Mouse (Mus musculus) intestine, embryonic 15.5 days (tissue): ENCODE data around the gene Fbxo27. TPM values are rescaled to one million over a fixed set of nuclear protein-coding genes. Genes with fewer than 3 reads are reported as not detected.

Experiments used
- ATAC-seq: fragments of 200-750 bp; cut with Nextera tagmentation; 2 replicates; pipeline ENCODE4 v1.8.0; 2017; ENCODE audit warnings: moderate TSS enrichment, moderate library complexity
- H3K27ac ChIP-seq: fragments of 300-500 bp; sonication (generic); 2 replicates; pipeline ENCODE4 v1.5.1; 2015; ENCODE audit warnings: mild to moderate bottlenecking, inconsistent platforms
- H3K27me3 ChIP-seq: fragments of 300-500 bp; sonication (generic); replicated peaks from 2 replicates; pipeline ENCODE4 v1.6.1; 2015; ENCODE audit warnings: inconsistent platforms
- H3K36me3 ChIP-seq: fragments of 300-500 bp; sonication (generic); 2 replicates; pipeline ENCODE4 v1.6.1; 2015; ENCODE audit warnings: inconsistent platforms
- H3K4me1 ChIP-seq: fragments of 300-500 bp; sonication (generic); replicated peaks from 2 replicates; pipeline ENCODE4 v1.6.1; 2015; ENCODE audit warnings: inconsistent platforms
- H3K4me2 ChIP-seq: fragments of 300-500 bp; sonication (generic); replicated peaks from 2 replicates; pipeline ENCODE4 v1.6.1; 2015; ENCODE audit warnings: mild to moderate bottlenecking, inconsistent platforms
- H3K4me3 ChIP-seq: fragments of 300-500 bp; sonication (generic); replicated peaks from 2 replicates; pipeline ENCODE4 v1.5.1; 2015; ENCODE audit warnings: inconsistent platforms
- H3K9ac ChIP-seq: fragments of 300-500 bp; sonication (generic); 2 replicates; pipeline ENCODE4 v1.6.1; 2015; ENCODE audit warnings: inconsistent platforms
- H3K9me3 ChIP-seq: fragments of 300-500 bp; sonication (generic); 2 replicates; pipeline ENCODE4 v1.6.1; 2016; ENCODE audit warnings: inconsistent platforms
- WGBS: fragments of 180-500 bp; shearing (Covaris S2); methylation state at CpG from one replicate; pipeline ENCODE4 v1.1.7; 2015; 5-methylcytosine and 5-hydroxymethylcytosine counted together
- polyA plus RNA-seq: library from polyadenylated mRNA; unstranded; fragments of >200 nt; fragmentation: Nextera tagmentation; extraction: Ambion mirVana; gene quantifications from 2 replicates; pipeline ENCODE4 v1.2.1, GENCODE M21; 2015

Gene Fbxo27
- polyA plus RNA-seq, 1 experiment from 2014 or later: 2.9 TPM

DNA sequence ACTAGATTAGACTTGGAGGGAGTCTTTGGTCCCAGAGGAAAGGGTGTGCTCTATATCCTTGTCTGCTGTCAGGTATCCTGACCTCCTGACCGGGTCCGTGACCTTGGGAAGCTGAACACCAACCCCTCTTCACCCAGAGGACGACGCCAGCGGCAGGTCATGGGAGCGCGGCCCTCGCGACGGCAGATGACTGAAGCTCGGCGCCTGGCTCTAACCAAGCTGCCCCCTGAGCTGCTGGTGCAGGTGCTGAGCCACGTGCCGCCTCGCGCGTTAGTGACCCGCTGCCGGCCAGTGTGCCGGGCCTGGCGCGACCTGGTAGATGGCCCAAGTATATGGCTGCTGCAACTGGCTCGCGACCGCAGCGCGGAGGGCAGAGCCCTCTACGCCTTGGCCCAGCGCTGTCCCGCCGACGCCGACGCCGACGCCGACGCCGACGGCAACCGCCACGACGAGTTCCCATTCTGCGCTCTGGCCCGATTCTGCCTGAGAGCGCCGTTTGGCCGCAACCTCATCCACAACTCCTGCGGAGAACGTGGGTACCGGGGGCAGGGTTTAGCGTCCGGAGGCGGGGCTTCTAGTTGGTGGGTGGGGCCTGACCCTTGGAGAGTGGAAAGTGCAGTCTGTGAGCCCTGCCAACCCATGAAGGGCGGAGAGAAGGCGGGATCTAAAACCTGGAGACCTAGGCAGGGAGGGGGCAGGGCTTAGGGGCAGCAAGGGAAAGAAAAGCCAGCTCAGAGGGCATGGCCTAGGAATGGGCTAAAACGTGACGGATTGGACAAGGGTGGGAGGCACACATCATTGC lies 39.9 kb downstream of the Fbxo27 start:
- H3K4me1 ChIP-seq: 0 out of 2 replicates have a peak, but pooled peaks cover 4% of the 10 kb centered on the region
- H3K36me3 ChIP-seq: peaks cover 4% of the 10 kb centered on the region; the same call in 1 of the 2 replicates
- peak overlapping the region; percentile 17 for H3K9ac ChIP-seq
- H3K27me3 ChIP-seq: no peaks in the 10 kb centered on the region
- H3K9me3 ChIP-seq: no peaks in the 10 kb centered on the region; the same call in 1 of the 2 replicates
- H3K27ac ChIP-seq: no peak overlapping the region
- H3K4me3 ChIP-seq: peak overlapping the region; percentile 44
- WGBS: 3% methylated on average over 58 of the region's 58 CpGs
- peak; percentile 96 for ATAC-seq
- peak overlapping the region; percentile 77 for H3K4me2 ChIP-seq

DNA sequence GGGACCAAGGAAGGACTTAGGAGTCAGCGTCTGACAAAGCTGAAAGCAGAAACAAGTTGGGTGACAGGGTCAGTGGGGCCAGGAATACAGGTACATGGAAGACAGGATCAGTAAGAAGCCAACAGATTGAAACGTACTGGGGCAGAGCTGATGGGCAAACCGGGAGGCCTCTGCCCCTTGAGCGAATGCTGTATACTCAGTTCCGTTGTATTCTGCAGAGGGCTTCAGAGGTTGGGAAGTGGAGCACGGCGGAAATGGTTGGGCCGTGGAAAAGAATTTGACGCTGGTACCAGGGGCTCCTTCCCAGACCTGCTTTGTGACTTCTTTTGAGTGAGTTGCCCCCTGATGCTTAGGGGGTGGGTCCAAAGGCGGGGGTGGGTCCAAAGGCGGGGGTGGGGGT lies 40.6 kb downstream of the Fbxo27 start:
- 0 out of 2 replicates have a peak, but pooled peaks cover 4% of the 10 kb centered on the region for H3K4me1 ChIP-seq
- H3K9ac ChIP-seq: no peak overlapping the region
- H3K27ac ChIP-seq: no peak overlapping the region
- ATAC-seq: peak; percentile 61
- 19% methylated on average over 11 of the region's 11 CpGs for WGBS
- H3K4me3 ChIP-seq: peak overlapping the region; percentile 44
- H3K4me2 ChIP-seq: peak overlapping the region; percentile 77
- H3K9me3 ChIP-seq: no peaks in the 10 kb centered on the region; the same call in 1 of the 2 replicates
- no peaks in the 10 kb centered on the region for H3K27me3 ChIP-seq
- H3K36me3 ChIP-seq: peaks cover 4% of the 10 kb centered on the region

- no peak for ATAC-seq
- no peaks in the 10 kb centered on the region for H3K27me3 ChIP-seq
- 77% methylated on average over 6 of the region's 6 CpGs for WGBS
- H3K27ac ChIP-seq: no peak overlapping the region
- H3K9ac ChIP-seq: no peak overlapping the region
- no peaks in the 10 kb centered on the region; the same call in 1 of the 2 replicates for H3K9me3 ChIP-seq
- no peak overlapping the region for H3K4me3 ChIP-seq
- no peak overlapping the region for H3K4me2 ChIP-seq
- H3K4me1 ChIP-seq: 0 out of 2 replicates have a peak, but pooled peaks cover 4% of the 10 kb centered on the region
- peaks cover 4% of the 10 kb centered on the region for H3K36me3 ChIP-seq
Observed at GRCm38 (mm10) chr7:28735701-28736100, 43.1 kb downstream of the Fbxo27 start.

DNA sequence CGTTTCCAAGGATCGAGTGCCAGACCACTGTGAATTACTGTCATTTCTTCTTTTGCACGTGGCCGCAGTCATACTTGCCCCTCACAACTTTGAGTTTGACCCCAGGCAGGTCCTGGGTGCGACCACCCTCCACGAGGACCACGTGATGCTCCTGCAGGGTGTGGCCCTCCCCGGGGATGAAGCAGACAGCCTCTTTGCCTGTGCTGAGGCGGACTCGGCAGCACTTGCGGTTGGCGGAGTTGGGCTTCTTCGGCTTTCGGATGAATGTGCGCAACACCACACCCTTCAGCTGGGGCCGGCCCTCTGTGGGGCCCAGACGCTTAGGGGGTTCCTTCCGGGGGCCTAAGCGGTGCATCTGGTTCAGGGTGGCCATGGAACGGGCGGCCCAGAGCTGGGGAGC lies 47.2 kb downstream of the Fbxo27 start:
- Histone ChIP-seq H3K4me3 (no peak overlapping the region), H3K36me3 (peaks cover 4% of the 10 kb centered on the region), H3K4me2 (no peak overlapping the region), H3K9me3 (no peaks in the 10 kb centered on the region), H3K27me3 (no peaks in the 10 kb centered on the region), H3K27ac (no peak overlapping the region), H3K4me1 (0 out of 2 replicates have a peak, but pooled peaks cover 4% of the 10 kb centered on the region), H3K9ac (no peak overlapping the region)
- 94% methylated on average over 21 of the region's 21 CpGs for WGBS
- no peak for ATAC-seq

DNA sequence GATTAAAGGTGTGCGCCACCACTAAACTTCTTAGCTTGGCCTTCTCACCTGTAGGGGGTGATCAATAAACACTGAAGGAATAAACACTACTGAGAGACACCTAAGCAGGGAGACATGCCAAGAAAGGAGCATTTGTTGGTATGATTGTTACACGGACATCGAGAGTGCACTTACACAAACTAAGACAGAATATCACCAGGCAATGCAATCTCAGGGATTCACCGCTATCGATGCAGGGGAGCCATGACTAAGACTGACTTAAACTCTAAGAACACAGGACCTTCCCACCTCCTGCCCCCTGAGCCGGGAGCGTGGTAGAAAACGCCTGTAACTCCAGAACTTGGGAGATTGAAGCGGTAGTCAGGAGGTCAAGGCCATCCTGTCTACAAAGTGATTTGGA lies 48.3 kb downstream of the Fbxo27 start:
- peak overlapping the region; percentile 59 for H3K9ac ChIP-seq
- WGBS: 27% methylated on average over 9 of the region's 9 CpGs

DNA sequence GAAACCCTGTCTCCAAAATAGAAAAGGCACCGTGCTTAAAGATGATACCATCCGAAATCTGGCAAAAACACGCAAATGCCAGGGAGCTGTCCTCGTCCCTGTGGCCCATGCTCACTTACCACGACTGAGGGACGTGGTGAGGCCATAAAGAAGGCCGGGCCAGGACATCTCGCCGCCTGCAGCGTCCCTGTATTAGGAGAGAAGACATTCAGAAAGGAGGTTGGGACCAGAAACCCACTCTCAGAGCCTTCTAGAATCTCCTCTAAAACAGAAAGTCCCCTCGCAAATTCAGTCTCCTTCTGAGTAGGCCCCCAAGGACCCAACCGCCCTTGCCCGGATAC lies 48.7 kb downstream of the Fbxo27 start:
- Histone ChIP-seq H3K27ac (peak overlapping the region; percentile 52), H3K4me1 (0 out of 2 replicates have a peak, but pooled peaks cover 4% of the 10 kb centered on the region), H3K36me3 (peaks cover 4% of the 10 kb centered on the region), H3K27me3 (no peaks in the 10 kb centered on the region), H3K4me3 (peak overlapping the region; percentile 51), H3K4me2 (peak overlapping the region; percentile 73), H3K9me3 (no peaks in the 10 kb centered on the region), H3K9ac (peak overlapping the region; percentile 59)
- peak; percentile 34 for ATAC-seq
- WGBS: under 1% methylated on average over 13 of the region's 13 CpGs

More for the DNA sequence above, 48.3 kb downstream of the Fbxo27 start:
- no peak for ATAC-seq
- Histone ChIP-seq H3K4me3 (peak overlapping the region; percentile 51), H3K4me2 (peak overlapping the region; percentile 73), H3K27ac (0 out of 2 replicates have a peak overlapping the region, but pooled peaks have one; percentile 23), H3K9me3 (no peaks in the 10 kb centered on the region), H3K27me3 (no peaks in the 10 kb centered on the region), H3K36me3 (peaks cover 4% of the 10 kb centered on the region), H3K4me1 (0 out of 2 replicates have a peak, but pooled peaks cover 4% of the 10 kb centered on the region)

DNA sequence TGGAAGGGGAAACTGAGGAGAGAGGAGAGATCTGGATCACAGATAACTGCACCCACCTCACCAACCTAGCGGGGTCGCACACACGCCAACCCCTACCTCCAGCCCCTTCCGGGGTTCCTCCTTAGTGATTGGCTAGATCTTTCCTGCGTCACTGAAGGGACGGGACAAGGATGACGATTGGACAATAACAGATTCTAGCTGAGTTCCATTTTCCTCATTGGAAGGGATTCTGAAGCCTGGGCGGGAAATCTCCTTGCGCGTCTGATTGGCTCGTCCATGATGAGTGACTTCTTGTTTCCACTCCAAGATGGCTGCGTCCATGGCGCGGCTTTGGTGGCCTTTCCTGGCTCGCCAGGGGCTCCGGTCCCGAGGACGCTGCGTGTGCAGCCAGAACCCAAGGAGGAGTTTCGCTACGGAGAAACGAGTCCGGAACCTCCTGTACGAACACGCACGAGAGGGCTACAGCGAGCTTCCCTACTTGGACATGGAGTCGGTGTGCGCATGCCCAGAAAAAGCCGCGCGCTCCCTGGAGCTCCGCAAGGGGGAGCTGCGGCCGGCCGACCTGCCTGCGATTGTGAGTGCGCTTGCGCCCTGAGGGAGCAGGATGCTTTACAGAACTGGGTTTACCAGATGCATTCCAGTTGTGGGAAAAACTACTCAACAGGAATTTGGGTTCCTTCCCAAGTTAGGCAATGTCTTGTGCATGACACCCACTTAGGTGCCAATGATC lies 49.2 kb downstream of the Fbxo27 start, which contains the start of the genes Mrps12 and Sars2:
Gene Mrps12, minus strand, starts transcription at position 112 of the 730 bp plus-strand sequence.
Gene Sars2, plus strand, starts transcription at position 284 of the 730 bp plus-strand sequence.
- H3K4me1 ChIP-seq: 0 out of 2 replicates have a peak, but pooled peaks cover 4% of the 10 kb centered on the region
- peak within 1 kb of the TSS; percentile 61 for H3K9ac ChIP-seq
- peak; percentile 98 for ATAC-seq
- H3K36me3 ChIP-seq: peaks cover 4% of the 10 kb centered on the region
- H3K4me2 ChIP-seq: peak within 1 kb of the TSS; percentile 73
- H3K27me3 ChIP-seq: no peaks in the 10 kb centered on the region
- H3K4me3 ChIP-seq: peak within 1 kb of the TSS; percentile 51
- under 1% methylated on average over 39 of the region's 39 CpGs for WGBS
- H3K27ac ChIP-seq: peak within 1 kb of the TSS; percentile 61
- no peaks in the 10 kb centered on the region for H3K9me3 ChIP-seq

Other genes starting within 250 kb of the Fbxo27 start
- 1.9 and 2.7 TPM in 2 replicates for gene Lrfn1, start 240.9 kb upstream of the Fbxo27 start, polyA plus RNA-seq
- not detected in 2 replicates for gene Ifnl2, start 182.4 kb upstream of the Fbxo27 start, polyA plus RNA-seq
- gene Ifnl3, start 170.0 kb upstream of the Fbxo27 start, polyA plus RNA-seq: not detected in 2 replicates
- 33.3 and 122 TPM in 2 replicates for gene Sycn, start 152.0 kb upstream of the Fbxo27 start, polyA plus RNA-seq
- gene Nccrp1, start 145.6 kb upstream of the Fbxo27 start, polyA plus RNA-seq: not detected in 2 replicates
- gene Samd4b, start 94.7 kb upstream of the Fbxo27 start, polyA plus RNA-seq: 18.9 and 19.5 TPM in 2 replicates
- gene Pak4, start 94.7 kb upstream of the Fbxo27 start, polyA plus RNA-seq: 51.7 and 53.1 TPM in 2 replicates
- gene Acp7, start 61.5 kb upstream of the Fbxo27 start, polyA plus RNA-seq: 0.06 TPM in 1 of 2 replicates, not detected in the other
- 6.6 and 6.7 TPM in 2 replicates for gene Fbxo17, start 24.0 kb downstream of the Fbxo27 start, polyA plus RNA-seq
- gene Mrps12, start 49.0 kb downstream of the Fbxo27 start, polyA plus RNA-seq: 136 and 143 TPM in 2 replicates
- 22.6 and 25.1 TPM in 2 replicates for gene Sars2, start 49.1 kb downstream of the Fbxo27 start, polyA plus RNA-seq
- gene Ccer2, start 63.3 kb downstream of the Fbxo27 start, polyA plus RNA-seq: not detected in 2 replicates
- gene Sirt2, start 73.9 kb downstream of the Fbxo27 start, polyA plus RNA-seq: 54.9 and 60.3 TPM in 2 replicates
- 40.2 and 43.7 TPM in 2 replicates for gene Nfkbib, start 74.7 kb downstream of the Fbxo27 start, polyA plus RNA-seq
- 4.5 and 5.6 TPM in 2 replicates for gene Rinl, start 96.1 kb downstream of the Fbxo27 start, polyA plus RNA-seq
- gene Hnrnpl, start 115.7 kb downstream of the Fbxo27 start, polyA plus RNA-seq: 210 and 237 TPM in 2 replicates
- 234 and 260 TPM in 2 replicates for gene Ech1, start 132.4 kb downstream of the Fbxo27 start, polyA plus RNA-seq
- 1,462 and 1,582 TPM in 2 replicates for gene Lgals4, start 141.0 kb downstream of the Fbxo27 start, polyA plus RNA-seq
- 0.98 and 1.4 TPM in 2 replicates for gene Lgals7, start 171.0 kb downstream of the Fbxo27 start, polyA plus RNA-seq
- gene Capn12, start 188.6 kb downstream of the Fbxo27 start, polyA plus RNA-seq: 0.30 TPM in 2 replicates